Mouse (Mus musculus): ENCODE measurements around the gene Pdcd6ip.
"Not testable (repeated sequence)": the region's sequence is repeated elsewhere in the genome, so short reads cannot be mapped to it uniquely, and the experiment has no call there.

Gene Pdcd6ip

GRCm38 (mm10) chr9:113687461-113687860, 20.6 kb downstream of the Pdcd6ip start:
- no peak for DNase-seq

GRCm38 (mm10) chr9:113673721-113674120, 34.3 kb downstream of the Pdcd6ip start:
- DNase-seq: no peak

DNA sequence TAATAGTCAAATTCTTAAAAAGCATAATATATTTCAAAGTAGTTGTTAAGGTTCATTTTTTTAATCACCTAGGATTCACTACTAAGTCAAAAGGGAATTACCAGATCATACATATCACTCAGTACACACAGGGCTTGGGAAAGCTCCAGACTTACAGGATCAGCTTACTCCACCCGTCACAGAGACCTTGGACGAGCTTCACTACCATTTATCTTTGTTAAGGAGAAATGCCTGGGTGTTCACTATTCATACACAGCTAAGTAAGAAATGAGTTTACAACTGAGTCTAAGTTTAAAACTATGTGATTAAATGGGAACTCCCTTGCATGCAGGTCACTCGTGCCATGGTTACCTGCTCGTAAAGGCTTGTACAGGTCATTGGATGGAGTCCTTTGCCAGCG, 35.7 kb downstream of the Pdcd6ip start:
- no peak for DNase-seq

DNA sequence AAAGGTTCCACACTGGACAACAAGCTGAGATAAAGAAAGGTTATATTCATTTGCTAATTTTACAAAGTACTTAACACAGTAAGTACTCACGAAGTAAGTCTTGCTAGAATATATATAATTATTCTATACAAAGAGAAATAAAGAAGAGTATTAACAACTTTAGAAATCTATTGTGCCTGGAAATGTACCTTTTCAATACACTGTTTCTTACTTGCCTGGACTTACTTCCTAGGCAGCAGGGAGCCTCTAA, 37.3 kb downstream of the Pdcd6ip start:
- DNase-seq: no peak

GRCm38 (mm10) chr9:113670105-113670856, 37.8 kb downstream of the Pdcd6ip start:
- no peak for DNase-seq

- DNase-seq: no peak
Measured at GRCm38 (mm10) chr9:113663476-113663875, 44.6 kb downstream of the Pdcd6ip start.

DNA sequence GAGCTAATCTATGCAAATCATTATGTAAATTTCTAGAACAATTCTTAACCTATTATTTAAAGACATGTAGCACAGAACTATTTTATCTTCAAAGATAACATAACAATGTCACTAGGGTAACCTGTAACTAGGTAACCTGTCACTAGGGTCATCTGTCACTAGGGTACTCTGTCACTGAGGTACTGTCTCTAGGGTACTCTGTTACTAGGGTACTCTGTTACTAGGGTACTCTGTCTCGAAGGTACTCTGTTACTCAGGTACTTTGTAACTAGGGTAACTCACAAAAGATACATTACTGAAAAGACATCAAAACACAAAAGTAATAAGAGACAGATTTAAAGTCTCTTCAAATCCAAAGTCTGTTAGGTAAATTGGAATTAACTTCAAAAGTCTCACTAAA, 50.2 kb downstream of the Pdcd6ip start:
- DNase-seq: no peak

DNA sequence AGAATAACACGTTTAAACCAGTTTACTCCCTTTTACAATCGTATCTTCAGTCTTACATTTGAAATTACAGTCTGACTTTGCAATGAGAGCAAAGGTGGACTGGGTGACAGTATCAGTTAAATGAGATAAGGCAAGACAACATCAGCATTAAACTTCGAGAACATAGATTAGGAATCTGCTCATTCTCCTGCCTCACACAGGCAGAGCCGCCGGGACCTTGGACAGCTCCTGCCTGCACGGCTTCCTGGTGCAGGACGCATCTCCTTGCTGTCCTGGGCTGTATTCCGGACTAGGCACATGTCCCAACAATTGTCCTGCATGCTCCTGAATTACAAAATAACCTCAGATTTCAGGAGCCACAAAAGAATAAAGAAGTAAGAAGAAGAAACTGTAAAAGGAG, 54.5 kb downstream of the Pdcd6ip start:
- no peak for DNase-seq

GRCm38 (mm10) chr9:113650787-113651186, 57.3 kb downstream of the Pdcd6ip start:
- DNase-seq: no peak

DNA sequence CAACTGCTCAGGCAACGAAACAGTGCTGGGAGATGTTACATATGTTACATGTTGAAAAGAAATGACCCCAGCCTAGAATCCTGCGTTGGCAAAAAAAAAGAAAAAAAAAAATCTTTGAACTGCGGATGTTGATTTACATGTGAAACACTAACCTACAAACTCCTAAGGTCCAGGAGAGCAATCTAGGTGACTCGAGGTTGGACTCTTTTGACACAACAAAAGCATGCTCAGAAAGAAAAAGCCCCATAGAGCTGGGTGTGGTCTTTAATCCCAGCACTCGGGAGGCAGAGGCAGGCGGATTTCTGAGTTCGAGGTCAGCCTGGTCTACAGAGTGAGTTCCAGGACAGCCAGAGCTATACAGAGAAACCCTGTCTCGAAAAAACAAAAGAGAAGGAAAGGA, 58.8 kb downstream of the Pdcd6ip start:
- DNase-seq: not testable (repeated sequence)

DNA sequence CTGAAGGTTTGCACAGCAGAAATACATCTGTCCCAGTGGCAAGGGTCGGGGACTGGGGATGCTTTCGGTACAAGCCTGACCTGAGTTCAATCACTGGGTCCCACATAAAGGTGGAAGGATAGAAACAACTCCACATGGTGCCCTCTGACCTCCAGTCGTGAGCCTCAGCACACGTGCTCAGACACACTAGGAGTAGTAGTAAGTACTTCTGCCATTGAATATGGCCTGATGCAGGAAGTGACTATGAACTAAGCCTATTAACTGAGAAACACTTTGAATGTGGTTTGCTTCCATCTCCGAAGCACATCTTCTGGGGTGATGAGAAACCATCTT, 62.3 kb downstream of the Pdcd6ip start:
- DNase-seq: no peak

DNA sequence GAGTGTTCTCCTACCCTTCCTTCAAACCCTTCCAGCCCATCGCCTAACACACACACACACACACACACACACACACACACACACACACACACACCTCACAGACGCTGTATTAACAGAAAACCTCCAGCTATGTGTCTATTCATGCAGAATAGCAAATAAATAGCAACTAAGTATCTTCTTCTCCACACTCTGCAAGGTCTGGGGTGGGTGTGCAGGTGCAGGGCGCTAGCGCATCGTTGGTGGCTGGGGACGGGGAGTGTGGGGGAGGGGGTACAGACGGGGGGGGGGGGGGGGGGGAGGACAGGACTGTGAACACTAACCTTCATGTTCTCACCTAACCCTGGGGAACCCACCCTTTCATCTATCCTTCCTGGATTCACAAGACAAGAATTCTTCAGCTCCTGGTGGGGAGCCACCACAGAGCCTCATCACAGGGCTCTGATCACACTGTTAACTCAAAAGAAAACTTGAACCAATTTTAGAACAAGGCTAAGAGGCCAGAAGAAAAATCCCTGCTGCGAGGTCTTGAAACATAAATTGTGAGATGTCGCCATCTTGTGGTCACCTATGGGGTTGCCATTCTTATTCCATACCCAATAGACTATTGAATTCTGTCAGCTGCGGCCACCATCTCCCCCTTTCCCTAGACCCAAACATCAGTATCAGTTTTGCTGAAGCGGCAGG, 62.8 kb downstream of the Pdcd6ip start:
- DNase-seq: peak; percentile 17

GRCm38 (mm10) chr9:113644701-113645100, 63.4 kb downstream of the Pdcd6ip start:
- no peak for DNase-seq

GRCm38 (mm10) chr9:113644076-113644475, 64.0 kb downstream of the Pdcd6ip start:
- DNase-seq: no peak

GRCm38 (mm10) chr9:113643669-113644068, 64.4 kb downstream of the Pdcd6ip start:
- DNase-seq: no peak

- no peak for DNase-seq
Measured at GRCm38 (mm10) chr9:113634986-113635385, 73.1 kb downstream of the Pdcd6ip start.

DNA sequence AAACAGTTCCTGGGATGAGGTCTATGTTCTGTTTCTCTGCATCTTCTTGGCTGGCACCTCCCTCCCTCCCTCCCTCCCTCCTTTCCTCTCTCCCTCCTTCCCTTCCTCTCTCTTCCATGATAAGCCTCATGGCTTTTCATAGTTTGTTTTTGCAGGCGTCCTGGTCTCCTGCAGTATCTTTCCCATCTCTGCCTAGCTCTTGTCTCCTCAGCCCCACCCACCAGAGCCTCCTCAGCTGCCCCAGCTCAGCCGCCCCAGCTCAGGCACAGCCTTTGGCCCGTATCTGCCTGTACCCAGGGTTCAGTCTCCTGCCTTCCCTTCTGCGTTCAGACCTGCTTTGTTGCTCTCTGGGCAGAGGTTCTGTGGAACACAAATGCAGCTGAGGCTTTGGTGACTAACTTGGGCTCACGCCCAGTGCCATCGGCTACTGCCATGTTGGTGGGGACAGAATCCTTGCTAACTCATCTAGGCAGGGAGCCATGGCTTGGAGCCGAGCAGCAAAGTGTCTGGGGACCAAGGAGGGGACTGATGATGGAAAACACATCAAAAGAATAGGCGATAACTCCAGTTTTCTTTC, 74.8 kb downstream of the Pdcd6ip start:
- no peak for DNase-seq

- DNase-seq: no peak
Measured at GRCm38 (mm10) chr9:113632350-113633043, 75.6 kb downstream of the Pdcd6ip start.

- no peak for DNase-seq
Measured at GRCm38 (mm10) chr9:113629632-113630031, 78.4 kb downstream of the Pdcd6ip start.

- no peak for DNase-seq
Measured at GRCm38 (mm10) chr9:113629191-113629590, 78.9 kb downstream of the Pdcd6ip start.

DNA sequence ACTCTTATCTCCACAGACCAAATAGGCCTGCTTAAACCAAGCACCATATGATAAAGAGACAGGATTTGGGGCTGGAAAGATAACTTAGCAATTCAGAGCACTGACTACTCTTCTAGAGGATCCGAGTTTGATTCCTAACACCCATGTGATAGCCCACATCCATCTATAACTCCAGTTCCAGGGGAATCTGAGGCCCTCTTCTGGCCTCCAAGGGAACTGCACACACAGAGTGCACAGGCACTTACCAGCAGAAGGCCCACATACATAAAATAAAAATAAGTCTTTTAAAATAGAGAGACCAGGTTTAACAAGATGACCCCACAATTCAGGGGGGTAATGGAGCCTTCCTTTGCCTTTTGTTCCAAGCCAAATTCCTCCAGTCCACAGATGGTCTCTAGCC, 79.3 kb downstream of the Pdcd6ip start:
- no peak for DNase-seq

DNA sequence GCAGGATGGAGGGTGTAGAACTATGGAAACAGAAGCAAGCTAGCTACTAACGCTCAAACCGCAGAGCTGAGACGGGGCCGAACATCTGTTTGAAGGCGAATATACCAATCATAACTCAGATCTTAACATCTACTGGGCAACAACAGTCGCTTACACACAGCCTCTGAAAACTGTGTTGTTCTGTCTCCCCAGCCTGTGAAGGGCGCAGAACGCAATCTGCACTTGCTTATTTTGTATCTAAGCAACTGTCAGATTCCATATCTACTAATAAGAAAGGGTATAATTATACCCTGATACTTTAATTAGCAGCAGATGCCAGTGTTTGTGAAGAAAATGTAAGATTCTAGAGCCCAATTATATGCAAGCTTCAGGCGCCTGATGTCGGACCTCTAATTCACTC, 81.3 kb downstream of the Pdcd6ip start:
- DNase-seq: no peak

- no peak for DNase-seq
Measured at GRCm38 (mm10) chr9:113624086-113624485, 84.0 kb downstream of the Pdcd6ip start.

GRCm38 (mm10) chr9:113617081-113617480, 91.0 kb downstream of the Pdcd6ip start:
- DNase-seq: no peak

All from kidney, adult 11 months (tissue).